Mouse (Mus musculus): Measurements from ENCODE around the gene Afm.

- TF ChIP-seq CTCF (IDR thresholded peaks at IDR 0.05; ENCODE audit: insufficient read depth, low read depth, low read length) (no peak), POLR2A (IDR thresholded peaks at IDR 0.05; ENCODE audit: insufficient read depth, low read depth, low read length) (no peak)
Observed at GRCm38 (mm10) chr5:90582179-90582578, 63.4 kb downstream of the Afm start.

All from olfactory bulb, adult 2 months (tissue).